Mouse (Mus musculus): ENCODE measurements around the gene Slc13a1. TPM values are rescaled to one million over a fixed set of nuclear protein-coding genes. Genes with fewer than 3 reads are reported as not detected.

Slc13a1 gene
- total RNA-seq, 1 experiment from 2014 or later, result not detected

- no peak for ATAC-seq (ENCODE audit: extremely low read depth, insufficient number of reproducible peaks, low FRiP score, poor library complexity, severe bottlenecking)
Measured at GRCm38 (mm10) chr6:24101281-24101680, 66.6 kb downstream of the Slc13a1 start.

- no peak for ATAC-seq (ENCODE audit: extremely low read depth, insufficient number of reproducible peaks, low FRiP score, poor library complexity, severe bottlenecking)
Measured at GRCm38 (mm10) chr6:24100705-24101104, 67.2 kb downstream of the Slc13a1 start.

- ATAC-seq (ENCODE audit: extremely low read depth, insufficient number of reproducible peaks, low FRiP score, poor library complexity, severe bottlenecking), result no peak
Measured at GRCm38 (mm10) chr6:24097400-24097799, 70.5 kb downstream of the Slc13a1 start.

GRCm38 (mm10) chr6:24076089-24076488 lies 91.8 kb downstream of the Slc13a1 start:
- ATAC-seq (ENCODE audit: extremely low read depth, insufficient number of reproducible peaks, low FRiP score, poor library complexity, severe bottlenecking), result no peak

- ATAC-seq (ENCODE audit: extremely low read depth, insufficient number of reproducible peaks, low FRiP score, poor library complexity, severe bottlenecking), result no peak
Measured at GRCm38 (mm10) chr6:24072804-24073203, 95.1 kb downstream of the Slc13a1 start.

GRCm38 (mm10) chr6:24059754-24060153 lies 108.1 kb downstream of the Slc13a1 start:
- ATAC-seq (ENCODE audit: extremely low read depth, insufficient number of reproducible peaks, low FRiP score, poor library complexity, severe bottlenecking), result no peak

GRCm38 (mm10) chr6:24055086-24055485 lies 112.8 kb downstream of the Slc13a1 start:
- no peak for ATAC-seq (ENCODE audit: extremely low read depth, insufficient number of reproducible peaks, low FRiP score, poor library complexity, severe bottlenecking)

- ATAC-seq (ENCODE audit: extremely low read depth, insufficient number of reproducible peaks, low FRiP score, poor library complexity, severe bottlenecking), result no peak
Measured at GRCm38 (mm10) chr6:24054086-24054710, 113.7 kb downstream of the Slc13a1 start.

- no peak for ATAC-seq (ENCODE audit: extremely low read depth, insufficient number of reproducible peaks, low FRiP score, poor library complexity, severe bottlenecking)
Measured at GRCm38 (mm10) chr6:24047014-24047770, 120.7 kb downstream of the Slc13a1 start.

GRCm38 (mm10) chr6:24043496-24043895 lies 124.4 kb downstream of the Slc13a1 start:
- ATAC-seq (ENCODE audit: extremely low read depth, insufficient number of reproducible peaks, low FRiP score, poor library complexity, severe bottlenecking), result no peak

Other genes with a start within 250 kb of the Slc13a1 start
- not detected in 2 replicates for gene Tas2r118, start 198.0 kb downstream of the Slc13a1 start, total RNA-seq (2017)

Data from neutrophil, adult 5-6 weeks (primary cell).